Mouse (Mus musculus) testis, adult 2 months (tissue): ENCODE measurements around the gene Sos1.

Source experiments
- CTCF ChIP-seq: fragments of 200-500 bp; IDR thresholded peaks from 2 replicates; pipeline ENCODE4 v1.5.1; 2012; ENCODE audit warnings: low read depth, mild to moderate bottlenecking, inconsistent platforms, low read length, moderate library complexity; ENCODE audit not compliant: control insufficient read depth, insufficient read depth, insufficient replicate concordance
- POLR2A ChIP-seq: fragments of 200-500 bp; IDR thresholded peaks from 2 replicates; pipeline ENCODE4 v1.6.1; 2012; ENCODE audit warnings: low read depth, mild to moderate bottlenecking, inconsistent platforms, low read length, moderate library complexity; ENCODE audit not compliant: control insufficient read depth

- TF ChIP-seq CTCF (no peak), POLR2A (no peak)
Measured at GRCm38 (mm10) chr17:80496185-80496584, 15.9 kb upstream of the Sos1 start.
